Mouse (Mus musculus): ENCODE results near the gene Prune1. TPM values are rescaled to one million over a fixed set of nuclear protein-coding genes. Genes with fewer than 3 reads are reported as not detected.

Prune1 gene
- polyA plus RNA-seq, 1 experiment from 2014 or later, result 84.3 TPM

DNA sequence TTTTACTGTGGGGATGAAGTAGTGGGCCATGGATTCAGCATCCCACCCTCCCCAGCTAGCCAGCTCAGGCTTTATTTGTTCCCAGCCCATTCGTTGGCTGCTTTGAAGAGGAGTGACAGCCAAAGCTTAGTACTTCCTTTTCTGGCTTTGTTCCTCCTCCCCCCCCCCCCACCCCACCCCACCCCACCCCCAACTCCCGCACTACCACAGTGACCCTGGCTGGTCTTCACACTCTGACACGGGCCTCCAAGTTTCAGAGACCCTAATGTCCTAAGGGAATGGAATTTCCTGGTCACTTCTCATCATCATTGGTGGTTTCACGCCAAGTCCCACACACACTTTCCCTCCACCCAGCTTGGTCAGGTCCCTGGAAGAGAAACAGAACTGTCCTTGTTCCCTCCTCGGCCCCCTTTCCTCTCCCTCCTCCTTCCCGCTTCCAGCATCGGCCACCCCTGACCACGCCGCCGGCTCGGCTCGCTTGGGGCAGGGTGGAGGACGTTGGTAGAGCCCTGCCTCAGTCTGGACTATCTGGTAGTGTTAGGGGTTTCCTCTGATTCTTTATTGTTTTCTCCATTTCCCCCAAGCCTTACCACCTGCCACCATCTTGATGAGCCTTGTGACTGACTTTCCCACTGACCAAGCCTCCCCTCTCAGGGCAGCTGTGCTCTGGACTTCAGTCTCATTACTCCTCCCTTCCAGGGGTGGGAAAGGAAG lies 51.9 kb downstream of the Prune1 start:
- peak overlapping the region; percentile 84 for H3K4me3 ChIP-seq (ENCODE audit: low read depth, low read length)
- 0% methylated on average over 13 of the region's 13 CpGs for WGBS
- H3K4me1 ChIP-seq (ENCODE audit: control insufficient read depth, insufficient read depth, low read length), result peaks cover 30% of the 10 kb centered on the region
- H3K9ac ChIP-seq (ENCODE audit: low read depth, low read length), result peak overlapping the region; percentile 90
- ATAC-seq, result no peak
- peaks cover 30% of the 10 kb centered on the region for H3K36me3 ChIP-seq (ENCODE audit: control insufficient read depth, insufficient read depth, low read length)
- H3K27me3 ChIP-seq (ENCODE audit: control insufficient read depth, insufficient read depth, low read depth, low read length), result no peaks in the 10 kb centered on the region
- H3K9me3 ChIP-seq (replicated peaks; ENCODE audit: control insufficient read depth, low read length, poor library complexity, severe bottlenecking), result no peaks in the 10 kb centered on the region
- peak overlapping the region; percentile 89 for H3K4me2 ChIP-seq (ENCODE audit: low read length)
- H3K27ac ChIP-seq (ENCODE audit: low read length), result peak overlapping the region; percentile 98

DNA sequence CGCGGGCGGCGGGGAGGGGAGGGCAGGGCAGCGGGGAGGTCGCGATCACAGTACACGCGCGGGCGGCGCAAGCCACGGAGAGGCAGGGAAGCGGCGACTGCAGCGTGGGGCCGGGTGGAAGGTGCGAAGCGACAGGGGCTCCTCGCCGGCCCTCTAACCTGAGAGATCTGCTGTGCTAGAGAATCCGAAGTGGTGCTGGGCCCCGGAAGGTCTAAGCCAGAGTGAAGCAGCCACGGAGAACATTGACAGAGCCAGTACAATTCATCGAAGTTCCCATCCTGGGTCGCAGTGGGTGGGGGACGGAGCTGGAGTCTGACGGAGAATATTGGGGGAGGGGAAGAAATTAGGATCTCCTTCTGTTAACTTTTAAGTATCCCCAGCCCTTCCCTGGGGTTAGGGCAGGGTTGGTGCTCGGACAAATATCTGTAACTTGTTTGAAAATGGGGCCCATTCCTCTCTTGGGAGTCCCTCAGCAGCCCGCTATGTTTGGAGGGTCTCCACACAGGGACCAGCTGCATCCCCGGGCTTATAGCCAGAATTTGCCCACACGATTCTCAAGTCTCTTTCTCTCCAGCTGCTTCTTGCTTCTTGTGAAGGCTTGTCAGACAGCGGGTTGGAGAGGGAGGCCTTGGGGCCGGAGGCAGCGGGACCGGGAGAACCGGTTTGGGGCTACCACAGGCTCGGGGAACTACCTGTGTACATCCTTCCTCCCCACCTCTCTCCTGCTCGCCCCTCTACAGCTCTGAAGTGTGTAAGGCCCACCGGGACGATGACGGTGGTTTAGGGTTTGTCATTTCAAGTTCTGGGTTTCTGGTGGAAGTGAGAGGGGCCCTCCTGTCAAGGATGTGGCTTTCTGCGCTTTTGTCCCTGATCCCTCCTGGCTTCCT lies 52.7 kb downstream of the Prune1 start:
- no peaks in the 10 kb centered on the region for H3K9me3 ChIP-seq (replicated peaks; ENCODE audit: control insufficient read depth, low read length, poor library complexity, severe bottlenecking)
- peak overlapping the region; percentile 84 for H3K4me3 ChIP-seq (ENCODE audit: low read depth, low read length)
- H3K4me2 ChIP-seq (ENCODE audit: low read length), result peak overlapping the region; percentile 89
- no peaks in the 10 kb centered on the region for H3K27me3 ChIP-seq (ENCODE audit: control insufficient read depth, insufficient read depth, low read depth, low read length)
- no peak; the same call in 1 of the 2 replicates for ATAC-seq
- H3K36me3 ChIP-seq (ENCODE audit: control insufficient read depth, insufficient read depth, low read length), result peaks cover 27% of the 10 kb centered on the region
- under 1% methylated on average over 43 of the region's 43 CpGs for WGBS
- peaks cover 38% of the 10 kb centered on the region for H3K4me1 ChIP-seq (ENCODE audit: control insufficient read depth, insufficient read depth, low read length)
- H3K27ac ChIP-seq (ENCODE audit: low read length), result peak overlapping the region; percentile 98
- peak overlapping the region; percentile 90 for H3K9ac ChIP-seq (ENCODE audit: low read depth, low read length)

DNA sequence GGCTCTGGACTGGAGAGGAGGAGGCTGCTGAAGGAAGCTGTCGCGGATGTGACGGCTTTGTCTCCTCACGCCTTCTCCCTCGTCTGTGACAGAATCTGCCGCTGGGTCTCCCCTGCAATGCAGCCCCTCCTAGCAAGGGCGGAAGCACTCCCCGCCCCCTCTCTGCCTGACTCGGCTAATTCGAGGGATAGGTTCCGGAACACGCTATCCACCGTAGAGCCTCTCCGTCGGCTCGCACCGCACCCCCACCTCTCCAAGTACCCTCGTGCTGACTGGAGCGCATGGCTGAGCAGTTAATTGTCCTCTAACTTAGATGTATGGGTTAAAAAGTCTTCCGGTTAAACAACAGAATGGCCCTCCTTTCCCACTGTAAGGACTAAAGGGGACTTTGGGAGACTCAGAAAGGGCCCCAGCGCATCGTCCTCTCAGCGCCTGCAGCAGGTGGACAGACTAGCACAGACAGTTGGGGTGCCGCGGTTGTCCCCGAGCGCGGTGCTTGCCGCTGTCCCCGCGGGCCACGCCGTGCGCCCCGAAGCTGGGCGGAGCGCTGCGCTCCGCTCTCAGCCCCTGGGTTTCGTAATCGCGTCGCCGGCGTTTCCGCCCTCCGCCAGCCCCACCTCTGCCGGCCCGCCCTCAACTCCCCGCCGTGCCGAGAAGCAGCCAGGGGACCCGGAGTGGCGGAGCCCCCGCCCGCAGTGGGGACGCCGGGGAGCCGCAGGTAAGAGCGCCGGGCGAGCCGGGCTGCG lies 53.6 kb downstream of the Prune1 start, which contains the start of gene Cdc42se1:
Gene Cdc42se1, plus strand, starts transcription at position 585 of the 746 bp plus-strand sequence.
- H3K36me3 ChIP-seq (ENCODE audit: control insufficient read depth, insufficient read depth, low read length), result peaks cover 22% of the 10 kb centered on the region
- peak within 1 kb of the TSS; percentile 90 for H3K9ac ChIP-seq (ENCODE audit: low read depth, low read length)
- WGBS, result 0% methylated on average over 51 of the region's 64 CpGs
- peak within 1 kb of the TSS; percentile 89 for H3K4me2 ChIP-seq (ENCODE audit: low read length)
- peak within 1 kb of the TSS; percentile 98 for H3K27ac ChIP-seq (ENCODE audit: low read length)
- ATAC-seq, result peak; percentile 93
- H3K4me1 ChIP-seq (ENCODE audit: control insufficient read depth, insufficient read depth, low read length), result peaks cover 42% of the 10 kb centered on the region
- H3K4me3 ChIP-seq (ENCODE audit: low read depth, low read length), result peak within 1 kb of the TSS; percentile 84
- no peaks in the 10 kb centered on the region for H3K27me3 ChIP-seq (ENCODE audit: control insufficient read depth, insufficient read depth, low read depth, low read length)
- no peaks in the 10 kb centered on the region for H3K9me3 ChIP-seq (replicated peaks; ENCODE audit: control insufficient read depth, low read length, poor library complexity, severe bottlenecking)

DNA sequence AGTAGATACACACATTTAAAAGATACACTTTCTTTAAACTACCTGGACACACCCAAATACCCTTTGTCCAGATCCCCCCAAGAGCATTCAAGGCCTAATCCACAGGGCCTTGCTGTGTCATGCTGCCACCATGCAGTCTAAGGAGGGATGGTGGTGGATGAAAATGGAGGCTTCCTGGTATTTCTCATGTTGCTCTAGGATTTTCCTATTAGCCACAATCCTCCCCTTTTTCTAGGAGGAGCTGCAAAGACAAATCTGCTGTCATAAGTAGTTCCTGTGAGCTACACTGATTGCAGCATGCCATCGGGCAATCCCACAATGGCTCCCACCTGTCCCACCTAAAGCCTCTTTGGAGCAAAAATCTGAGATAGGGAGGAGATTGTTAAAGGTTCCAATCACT lies 54.7 kb downstream of the Prune1 start:
- peak overlapping the region; percentile 89 for H3K4me2 ChIP-seq (ENCODE audit: low read length)
- peaks cover 42% of the 10 kb centered on the region for H3K4me1 ChIP-seq (ENCODE audit: control insufficient read depth, insufficient read depth, low read length)
- peak overlapping the region; percentile 90 for H3K9ac ChIP-seq (ENCODE audit: low read depth, low read length)
- H3K27me3 ChIP-seq (ENCODE audit: control insufficient read depth, insufficient read depth, low read depth, low read length), result no peaks in the 10 kb centered on the region
- no peak for ATAC-seq
- H3K27ac ChIP-seq (ENCODE audit: low read length), result peak overlapping the region; percentile 98
- H3K4me3 ChIP-seq (ENCODE audit: low read depth, low read length), result peak overlapping the region; percentile 84
- H3K36me3 ChIP-seq (ENCODE audit: control insufficient read depth, insufficient read depth, low read length), result peaks cover 12% of the 10 kb centered on the region
- H3K9me3 ChIP-seq (replicated peaks; ENCODE audit: control insufficient read depth, low read length, poor library complexity, severe bottlenecking), result no peaks in the 10 kb centered on the region
- WGBS, result 7% methylated on average over 1 of the region's 1 CpGs

DNA sequence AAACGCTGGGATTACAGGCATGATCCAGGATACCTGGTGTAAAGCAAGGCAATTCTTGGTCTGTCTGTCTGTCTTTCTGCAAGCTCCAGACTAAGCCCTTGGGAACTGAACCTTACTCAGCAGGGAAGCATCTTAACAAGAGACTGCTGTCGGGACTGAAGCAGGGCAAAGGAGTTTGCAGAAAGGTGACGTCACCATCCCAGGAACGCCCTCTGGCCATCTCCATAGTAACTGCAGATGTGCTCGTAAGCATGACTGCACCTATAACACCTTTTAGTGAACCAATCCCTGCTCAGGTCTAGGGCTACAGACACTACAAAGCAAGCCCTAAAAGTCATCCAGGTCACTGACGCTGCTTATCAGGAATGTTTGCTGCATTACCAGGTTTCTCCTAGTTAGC lies 57.6 kb downstream of the Prune1 start:
- Histone ChIP-seq H3K4me3 (ENCODE audit: low read depth, low read length) (0 out of 2 replicates have a peak overlapping the region, but pooled peaks have one; percentile 3), H3K27ac (ENCODE audit: low read length) (no peak overlapping the region), H3K9ac (ENCODE audit: low read depth, low read length) (no peak overlapping the region; the same call in 1 of the 2 replicates), H3K36me3 (ENCODE audit: control insufficient read depth, insufficient read depth, low read length) (peaks cover 16% of the 10 kb centered on the region), H3K4me2 (ENCODE audit: low read length) (peak overlapping the region; percentile 41), H3K4me1 (ENCODE audit: control insufficient read depth, insufficient read depth, low read length) (peaks cover 22% of the 10 kb centered on the region), H3K9me3 (replicated peaks; ENCODE audit: control insufficient read depth, low read length, poor library complexity, severe bottlenecking) (no peaks in the 10 kb centered on the region), H3K27me3 (ENCODE audit: control insufficient read depth, insufficient read depth, low read depth, low read length) (no peaks in the 10 kb centered on the region)
- ATAC-seq, result no peak
- 22% methylated on average over 6 of the region's 6 CpGs for WGBS

GRCm38 (mm10) chr3:95223041-95223440 lies 58.8 kb downstream of the Prune1 start:
- no peak overlapping the region for H3K4me2 ChIP-seq (ENCODE audit: low read length)
- peaks cover 19% of the 10 kb centered on the region for H3K36me3 ChIP-seq (ENCODE audit: control insufficient read depth, insufficient read depth, low read length)

GRCm38 (mm10) chr3:95218466-95219137 lies 63.3 kb downstream of the Prune1 start:
- Histone ChIP-seq H3K36me3 (ENCODE audit: control insufficient read depth, insufficient read depth, low read length) (peaks cover 17% of the 10 kb centered on the region), H3K4me3 (ENCODE audit: low read depth, low read length) (no peak overlapping the region; the same call in 1 of the 2 replicates), H3K4me2 (ENCODE audit: low read length) (peak overlapping the region; percentile 69), H3K9me3 (replicated peaks; ENCODE audit: control insufficient read depth, low read length, poor library complexity, severe bottlenecking) (no peaks in the 10 kb centered on the region), H3K27ac (ENCODE audit: low read length) (peak overlapping the region; percentile 94), H3K9ac (ENCODE audit: low read depth, low read length) (no peak overlapping the region), H3K4me1 (ENCODE audit: control insufficient read depth, insufficient read depth, low read length) (peaks cover 13% of the 10 kb centered on the region), H3K27me3 (ENCODE audit: control insufficient read depth, insufficient read depth, low read depth, low read length) (no peaks in the 10 kb centered on the region)
- WGBS, result 81% methylated on average over 6 of the region's 6 CpGs
- no peak for ATAC-seq

More at GRCm38 (mm10) chr3:95223041-95223440, 58.8 kb downstream of the Prune1 start:
- H3K9me3 ChIP-seq (replicated peaks; ENCODE audit: control insufficient read depth, low read length, poor library complexity, severe bottlenecking), result no peaks in the 10 kb centered on the region
- ATAC-seq, result no peak
- H3K4me1 ChIP-seq (ENCODE audit: control insufficient read depth, insufficient read depth, low read length), result peaks cover 24% of the 10 kb centered on the region
- no peak overlapping the region for H3K9ac ChIP-seq (ENCODE audit: low read depth, low read length)
- no peaks in the 10 kb centered on the region for H3K27me3 ChIP-seq (ENCODE audit: control insufficient read depth, insufficient read depth, low read depth, low read length)
- no peak overlapping the region for H3K27ac ChIP-seq (ENCODE audit: low read length)
- WGBS, result 91% methylated on average over 2 of the region's 2 CpGs
- H3K4me3 ChIP-seq (ENCODE audit: low read depth, low read length), result no peak overlapping the region

Measured in midbrain, embryonic 16.5 days (tissue).